Mouse (Mus musculus): Measurements from ENCODE around the gene Atpaf1. TPM values are rescaled to one million over a fixed set of nuclear protein-coding genes. Genes with fewer than 3 reads are reported as not detected.

Atpaf1 gene
- polyA plus RNA-seq, 1 experiment from 2014 or later: 47.3 TPM

GRCm38 (mm10) chr4:115767647-115768467 is 16.8 kb upstream of the Atpaf1 start:
- DNase-seq (ENCODE audit: low spot score): no peak
- Histone ChIP-seq H3K27me3 (replicated peaks; ENCODE audit: low read depth, poor library complexity, severe bottlenecking) (no peaks in the 10 kb centered on the region), H3K4me3 (no peak overlapping the region), H3K36me3 (replicated peaks) (peaks cover 93% of the 10 kb centered on the region), H3K4me1 (no peaks in the 10 kb centered on the region), H3K27ac (replicated peaks) (no peak overlapping the region), H3K9me3 (no peaks in the 10 kb centered on the region)
- WGBS: 70% methylated on average over 11 of the region's 11 CpGs

GRCm38 (mm10) chr4:115775056-115775455 is 9.6 kb upstream of the Atpaf1 start:
- H3K27me3 ChIP-seq (replicated peaks; ENCODE audit: low read depth, poor library complexity, severe bottlenecking): no peaks in the 10 kb centered on the region
- 83% methylated on average over 6 of the region's 6 CpGs for WGBS
- H3K4me3 ChIP-seq: no peak overlapping the region
- no peaks in the 10 kb centered on the region for H3K9me3 ChIP-seq
- peak; percentile 10 for DNase-seq (ENCODE audit: low spot score)
- H3K36me3 ChIP-seq (replicated peaks): peaks cover 72% of the 10 kb centered on the region
- no peak overlapping the region for H3K27ac ChIP-seq (replicated peaks)
- no peaks in the 10 kb centered on the region for H3K4me1 ChIP-seq

GRCm38 (mm10) chr4:115777627-115778026 is 7.0 kb upstream of the Atpaf1 start:
- peaks cover 48% of the 10 kb centered on the region for H3K36me3 ChIP-seq (replicated peaks)
- whole genome bisulfite sequencing: 88% methylated on average over 2 of the region's 2 CpGs
- H3K27ac ChIP-seq (replicated peaks): no peak overlapping the region

GRCm38 (mm10) chr4:115780269-115780668 is 4.3 kb upstream of the Atpaf1 start:
- Histone ChIP-seq H3K27me3 (replicated peaks; ENCODE audit: low read depth, poor library complexity, severe bottlenecking) (peaks cover 5% of the 10 kb centered on the region; the same call in 1 of the 2 replicates), H3K36me3 (replicated peaks) (peaks cover 23% of the 10 kb centered on the region), H3K4me3 (no peak overlapping the region), H3K9me3 (no peaks in the 10 kb centered on the region), H3K4me1 (peaks cover 4% of the 10 kb centered on the region; the same call in 1 of the 2 replicates), H3K27ac (replicated peaks) (no peak overlapping the region)
- DNase-seq (ENCODE audit: low spot score): no peak
- 55% methylated on average over 6 of the region's 6 CpGs for WGBS

More at GRCm38 (mm10) chr4:115777627-115778026, 7.0 kb upstream of the Atpaf1 start:
- Histone ChIP-seq H3K9me3 (no peaks in the 10 kb centered on the region), H3K4me1 (no peaks in the 10 kb centered on the region), H3K27me3 (replicated peaks; ENCODE audit: low read depth, poor library complexity, severe bottlenecking) (no peaks in the 10 kb centered on the region), H3K4me3 (no peak overlapping the region)
- DNase-seq (ENCODE audit: low spot score): no peak

GRCm38 (mm10) chr4:115780918-115781317 is 3.7 kb upstream of the Atpaf1 start, which contains the start of gene Tex38:
Gene Tex38 (minus strand): TSS chr4:115781018.
- 86% methylated on average over 3 of the region's 3 CpGs for WGBS

GRCm38 (mm10) chr4:115782026-115782805 is 2.4 kb upstream of the Atpaf1 start:
- Histone ChIP-seq H3K36me3 (replicated peaks) (peaks cover 8% of the 10 kb centered on the region), H3K27me3 (replicated peaks; ENCODE audit: low read depth, poor library complexity, severe bottlenecking) (peaks cover 5% of the 10 kb centered on the region; the same call in 1 of the 2 replicates), H3K27ac (replicated peaks) (no peak overlapping the region), H3K9me3 (no peaks in the 10 kb centered on the region), H3K4me3 (no peak overlapping the region), H3K4me1 (peaks cover 14% of the 10 kb centered on the region)
- DNase-seq (ENCODE audit: low spot score): no peak
- WGBS: 92% methylated on average over 5 of the region's 5 CpGs

More at GRCm38 (mm10) chr4:115780918-115781317, 3.7 kb upstream of the Atpaf1 start, which contains the start of gene Tex38:
- Histone ChIP-seq H3K36me3 (replicated peaks) (peaks cover 19% of the 10 kb centered on the region), H3K4me3 (no peak within 1 kb of the TSS), H3K4me1 (peaks cover 10% of the 10 kb centered on the region), H3K27ac (replicated peaks) (no peak within 1 kb of the TSS), H3K27me3 (replicated peaks; ENCODE audit: low read depth, poor library complexity, severe bottlenecking) (peaks cover 5% of the 10 kb centered on the region; the same call in 1 of the 2 replicates), H3K9me3 (no peaks in the 10 kb centered on the region)
- DNase-seq (ENCODE audit: low spot score): no peak

GRCm38 (mm10) chr4:115785511-115786034 is 961 bp downstream of the Atpaf1 start:
- Histone ChIP-seq H3K9me3 (no peaks in the 10 kb centered on the region), H3K27me3 (replicated peaks; ENCODE audit: low read depth, poor library complexity, severe bottlenecking) (peaks cover 5% of the 10 kb centered on the region; the same call in 1 of the 2 replicates), H3K36me3 (replicated peaks) (peaks cover 19% of the 10 kb centered on the region), H3K27ac (replicated peaks) (peak overlapping the region; percentile 90), H3K4me3 (peak overlapping the region; percentile 87), H3K4me1 (peaks cover 14% of the 10 kb centered on the region)
- 62% methylated on average over 7 of the region's 7 CpGs for WGBS
- DNase-seq (ENCODE audit: low spot score): no peak

- no peak overlapping the region for H3K4me3 ChIP-seq
- H3K27me3 ChIP-seq (replicated peaks; ENCODE audit: low read depth, poor library complexity, severe bottlenecking): no peaks in the 10 kb centered on the region
- peaks cover 5% of the 10 kb centered on the region for H3K4me1 ChIP-seq
- DNase-seq (ENCODE audit: low spot score): no peak
- H3K27ac ChIP-seq (replicated peaks): no peak overlapping the region
- H3K9me3 ChIP-seq: no peaks in the 10 kb centered on the region
- H3K36me3 ChIP-seq (replicated peaks): peaks cover 50% of the 10 kb centered on the region
- 84% methylated on average over 3 of the region's 3 CpGs for WGBS
These were observed 6.3 kb downstream of the Atpaf1 start for GRCm38 (mm10) chr4:115790864-115791263.

- no peaks in the 10 kb centered on the region for H3K27me3 ChIP-seq (replicated peaks; ENCODE audit: low read depth, poor library complexity, severe bottlenecking)
- no peak for DNase-seq (ENCODE audit: low spot score)
- no peaks in the 10 kb centered on the region for H3K4me1 ChIP-seq
- 96% methylated on average over 3 of the region's 3 CpGs for WGBS
- no peak overlapping the region for H3K27ac ChIP-seq (replicated peaks)
- no peak overlapping the region for H3K4me3 ChIP-seq
- no peaks in the 10 kb centered on the region for H3K9me3 ChIP-seq
- peaks cover 77% of the 10 kb centered on the region for H3K36me3 ChIP-seq (replicated peaks)
These were observed 10.7 kb downstream of the Atpaf1 start for GRCm38 (mm10) chr4:115795360-115795759.

- no peak overlapping the region for H3K27ac ChIP-seq (replicated peaks)
- no peaks in the 10 kb centered on the region for H3K9me3 ChIP-seq
- H3K4me3 ChIP-seq: no peak overlapping the region
- WGBS: 92% methylated on average over 3 of the region's 3 CpGs
- H3K27me3 ChIP-seq (replicated peaks; ENCODE audit: low read depth, poor library complexity, severe bottlenecking): no peaks in the 10 kb centered on the region
- no peaks in the 10 kb centered on the region for H3K4me1 ChIP-seq
- no peak for DNase-seq (ENCODE audit: low spot score)
- H3K36me3 ChIP-seq (replicated peaks): peaks cover 72% of the 10 kb centered on the region
These were observed 15.4 kb downstream of the Atpaf1 start for GRCm38 (mm10) chr4:115799981-115800380.

- no peak overlapping the region for H3K27ac ChIP-seq (replicated peaks)
- H3K27me3 ChIP-seq (replicated peaks; ENCODE audit: low read depth, poor library complexity, severe bottlenecking): no peaks in the 10 kb centered on the region
- no peak for DNase-seq (ENCODE audit: low spot score)
- peaks cover 54% of the 10 kb centered on the region for H3K36me3 ChIP-seq (replicated peaks)
- 90% methylated on average over 4 of the region's 4 CpGs for WGBS
- no peaks in the 10 kb centered on the region for H3K9me3 ChIP-seq
- H3K4me3 ChIP-seq: no peak overlapping the region
- H3K4me1 ChIP-seq: no peaks in the 10 kb centered on the region
These were observed 27.7 kb downstream of the Atpaf1 start for GRCm38 (mm10) chr4:115812326-115812725.

- Histone ChIP-seq H3K27me3 (replicated peaks; ENCODE audit: low read depth, poor library complexity, severe bottlenecking) (no peaks in the 10 kb centered on the region), H3K4me1 (no peaks in the 10 kb centered on the region), H3K9me3 (no peaks in the 10 kb centered on the region), H3K4me3 (no peak overlapping the region), H3K27ac (replicated peaks) (no peak overlapping the region), H3K36me3 (replicated peaks) (peaks cover 47% of the 10 kb centered on the region)
- no peak for DNase-seq (ENCODE audit: low spot score)
- WGBS: 91% methylated on average over 5 of the region's 5 CpGs
These were observed 31.0 kb downstream of the Atpaf1 start for GRCm38 (mm10) chr4:115815606-115816005.

Measured in embryonic facial prominence, embryonic 10.5 days (tissue).